Mouse (Mus musculus) midbrain, embryonic 13.5 days (tissue): ENCODE measurements around the gene Bsn. TPM values are rescaled to one million over a fixed set of nuclear protein-coding genes. Genes with fewer than 3 reads are reported as not detected.
A peak's percentile ranks its signal among the peaks of the same experiment; 100 is the strongest.
"Not testable (repeated sequence)": the region's sequence is repeated elsewhere in the genome, so short reads cannot be mapped to it uniquely, and the experiment has no call there.

Source experiments
- ATAC-seq: fragments of 200-750 bp; cut with Nextera tagmentation; 2 replicates; pipeline ENCODE4 v1.8.0; 2017; ENCODE audit warnings: mild to moderate bottlenecking, moderate TSS enrichment, moderate library complexity
- H3K27ac ChIP-seq: fragments of 300-500 bp; sonication (generic); 2 replicates; pipeline ENCODE4 v1.5.1; 2015; ENCODE audit warnings: inconsistent platforms, mild to moderate bottlenecking, moderate library complexity
- H3K27me3 ChIP-seq: fragments of 300-500 bp; sonication (generic); 2 replicates; pipeline ENCODE4 v1.6.1; 2015; ENCODE audit warnings: mild to moderate bottlenecking, inconsistent platforms
- H3K36me3 ChIP-seq: fragments of 300-500 bp; sonication (generic); 2 replicates; pipeline ENCODE4 v1.6.1; 2015; ENCODE audit warnings: mild to moderate bottlenecking, inconsistent platforms
- H3K4me1 ChIP-seq: fragments of 300-500 bp; sonication (generic); replicated peaks from 2 replicates; pipeline ENCODE4 v1.6.1; 2015; ENCODE audit warnings: inconsistent platforms
- H3K4me2 ChIP-seq: fragments of 300-500 bp; sonication (generic); replicated peaks from 2 replicates; pipeline ENCODE4 v1.6.1; 2015; ENCODE audit warnings: moderate library complexity, mild to moderate bottlenecking, inconsistent platforms
- H3K4me3 ChIP-seq: fragments of 300-500 bp; sonication (generic); replicated peaks from 2 replicates; pipeline ENCODE4 v1.5.1; 2015; ENCODE audit warnings: mild to moderate bottlenecking, inconsistent platforms
- H3K9ac ChIP-seq: fragments of 300-500 bp; sonication (generic); replicated peaks from 2 replicates; pipeline ENCODE4 v1.6.1; 2015; ENCODE audit warnings: mild to moderate bottlenecking, inconsistent platforms
- H3K9me3 ChIP-seq: fragments of 300-500 bp; sonication (generic); 2 replicates; pipeline ENCODE4 v1.6.1; 2016; ENCODE audit warnings: mild to moderate bottlenecking, inconsistent platforms
- WGBS: fragments of 180-500 bp; shearing (Covaris S2); methylation state at CpG from one replicate; pipeline ENCODE4 v1.1.7; 2015; 5-methylcytosine and 5-hydroxymethylcytosine counted together
- polyA plus RNA-seq: library from polyadenylated mRNA; unstranded; fragments of >200 nt; fragmentation: Nextera tagmentation; extraction: Ambion mirVana; gene quantifications from 2 replicates; pipeline ENCODE4 v1.2.1, GENCODE M21; 2015

Bsn gene
- polyA plus RNA-seq, 1 experiment from 2014 or later: 8.0 TPM

- no peak overlapping the region for H3K4me3 ChIP-seq
- no peaks in the 10 kb centered on the region for H3K27me3 ChIP-seq
- H3K9me3 ChIP-seq: no peaks in the 10 kb centered on the region
- H3K36me3 ChIP-seq: peaks cover 29% of the 10 kb centered on the region
- H3K9ac ChIP-seq: no peak overlapping the region
- no peak for ATAC-seq
- peaks cover 15% of the 10 kb centered on the region for H3K4me1 ChIP-seq
- no peak overlapping the region for H3K27ac ChIP-seq
- WGBS: 81% methylated on average over 11 of the region's 11 CpGs
- H3K4me2 ChIP-seq: no peak overlapping the region
Observed at GRCm38 (mm10) chr9:108217936-108218543, 27.9 kb upstream of the Bsn start.

GRCm38 (mm10) chr9:108217406-108217805, 27.2 kb upstream of the Bsn start:
- H3K4me3 ChIP-seq: no peak overlapping the region
- no peaks in the 10 kb centered on the region for H3K27me3 ChIP-seq
- H3K4me1 ChIP-seq: peaks cover 21% of the 10 kb centered on the region
- H3K36me3 ChIP-seq: peaks cover 29% of the 10 kb centered on the region
- 97% methylated on average over 3 of the region's 3 CpGs for WGBS
- no peak overlapping the region for H3K27ac ChIP-seq
- H3K9ac ChIP-seq: no peak overlapping the region
- no peak for ATAC-seq
- no peaks in the 10 kb centered on the region for H3K9me3 ChIP-seq
- no peak overlapping the region for H3K4me2 ChIP-seq

GRCm38 (mm10) chr9:108213105-108213504, 22.9 kb upstream of the Bsn start:
- Histone ChIP-seq H3K9me3 (no peaks in the 10 kb centered on the region), H3K4me3 (no peak overlapping the region), H3K4me1 (peaks cover 26% of the 10 kb centered on the region), H3K36me3 (peaks cover 46% of the 10 kb centered on the region), H3K27me3 (no peaks in the 10 kb centered on the region), H3K9ac (peak overlapping the region; percentile 52), H3K4me2 (peak overlapping the region; percentile 28), H3K27ac (peak overlapping the region; percentile 85)
- peak; percentile 89 for ATAC-seq
- WGBS: 5% methylated on average over 7 of the region's 7 CpGs

- no peaks in the 10 kb centered on the region for H3K27me3 ChIP-seq
- no peak for ATAC-seq
- H3K27ac ChIP-seq: peak overlapping the region; percentile 85
- 79% methylated on average over 2 of the region's 2 CpGs for WGBS
- H3K4me3 ChIP-seq: no peak overlapping the region
- no peak overlapping the region for H3K4me2 ChIP-seq
- H3K9ac ChIP-seq: peak overlapping the region; percentile 36; the same call in 1 of the 2 replicates
- no peaks in the 10 kb centered on the region for H3K9me3 ChIP-seq
- H3K36me3 ChIP-seq: peaks cover 46% of the 10 kb centered on the region
- H3K4me1 ChIP-seq: peaks cover 26% of the 10 kb centered on the region
Observed at GRCm38 (mm10) chr9:108212426-108212825, 22.2 kb upstream of the Bsn start.

- Histone ChIP-seq H3K4me1 (peaks cover 28% of the 10 kb centered on the region), H3K27me3 (no peaks in the 10 kb centered on the region), H3K9ac (no peak overlapping the region), H3K4me2 (no peak overlapping the region), H3K27ac (peak overlapping the region; percentile 82), H3K36me3 (peaks cover 39% of the 10 kb centered on the region), H3K9me3 (no peaks in the 10 kb centered on the region), H3K4me3 (no peak overlapping the region)
- no peak for ATAC-seq
- WGBS: 58% methylated on average over 3 of the region's 3 CpGs
Observed at GRCm38 (mm10) chr9:108205571-108205901, 15.4 kb upstream of the Bsn start.

- Histone ChIP-seq H3K9me3 (no peaks in the 10 kb centered on the region), H3K9ac (peak overlapping the region; percentile 25; the same call in 1 of the 2 replicates), H3K4me2 (0 out of 2 replicates have a peak overlapping the region, but pooled peaks have one; percentile 23), H3K27ac (peak overlapping the region; percentile 82), H3K27me3 (no peaks in the 10 kb centered on the region), H3K36me3 (peaks cover 38% of the 10 kb centered on the region), H3K4me1 (peaks cover 32% of the 10 kb centered on the region), H3K4me3 (no peak overlapping the region)
- 20% methylated on average over 8 of the region's 8 CpGs for WGBS
- peak; percentile 76 for ATAC-seq
Observed at GRCm38 (mm10) chr9:108204884-108205570, 14.8 kb upstream of the Bsn start.

GRCm38 (mm10) chr9:108203015-108203414, 12.8 kb upstream of the Bsn start:
- H3K4me2 ChIP-seq: no peak overlapping the region
- peaks cover 18% of the 10 kb centered on the region for H3K36me3 ChIP-seq
- no peak for ATAC-seq
- no peak overlapping the region for H3K4me3 ChIP-seq
- WGBS: 48% methylated on average over 13 of the region's 13 CpGs
- peaks cover 32% of the 10 kb centered on the region for H3K4me1 ChIP-seq
- no peaks in the 10 kb centered on the region for H3K9me3 ChIP-seq
- H3K9ac ChIP-seq: no peak overlapping the region
- H3K27ac ChIP-seq: no peak overlapping the region
- H3K27me3 ChIP-seq: no peaks in the 10 kb centered on the region

- no peak overlapping the region for H3K4me3 ChIP-seq
- H3K36me3 ChIP-seq: peaks cover 9% of the 10 kb centered on the region
- H3K9me3 ChIP-seq: no peaks in the 10 kb centered on the region
- no peak for ATAC-seq
- H3K9ac ChIP-seq: no peak overlapping the region
- no peak overlapping the region for H3K4me2 ChIP-seq
- H3K4me1 ChIP-seq: peaks cover 37% of the 10 kb centered on the region
- no peaks in the 10 kb centered on the region for H3K27me3 ChIP-seq
- no peak overlapping the region for H3K27ac ChIP-seq
- 95% methylated on average over 2 of the region's 2 CpGs for WGBS
Observed at GRCm38 (mm10) chr9:108202169-108202568, 12.0 kb upstream of the Bsn start.

- H3K4me1 ChIP-seq: peaks cover 43% of the 10 kb centered on the region
- H3K4me3 ChIP-seq: peak overlapping the region; percentile 20
- no peaks in the 10 kb centered on the region for H3K9me3 ChIP-seq
- peak overlapping the region; percentile 46 for H3K4me2 ChIP-seq
- 0 out of 2 replicates have a peak overlapping the region, but pooled peaks have one; percentile 34 for H3K9ac ChIP-seq
- under 1% methylated on average over 13 of the region's 13 CpGs for WGBS
- H3K27ac ChIP-seq: peak overlapping the region; percentile 54; the same call in 1 of the 2 replicates
- peak; percentile 88 for ATAC-seq
- no peaks in the 10 kb centered on the region for H3K27me3 ChIP-seq
- peaks cover under 1% of the 10 kb centered on the region for H3K36me3 ChIP-seq
Observed at GRCm38 (mm10) chr9:108201160-108201559, 11.0 kb upstream of the Bsn start.

GRCm38 (mm10) chr9:108198621-108199020, 8.4 kb upstream of the Bsn start:
- Histone ChIP-seq H3K4me3 (no peak overlapping the region), H3K9ac (0 out of 2 replicates have a peak overlapping the region, but pooled peaks have one; percentile 12), H3K4me2 (no peak overlapping the region), H3K36me3 (no peaks in the 10 kb centered on the region), H3K27ac (no peak overlapping the region), H3K4me1 (peaks cover 22% of the 10 kb centered on the region), H3K9me3 (no peaks in the 10 kb centered on the region), H3K27me3 (no peaks in the 10 kb centered on the region)
- WGBS: 40% methylated on average over 4 of the region's 4 CpGs
- no peak for ATAC-seq

- Histone ChIP-seq H3K4me3 (no peak overlapping the region), H3K27ac (no peak overlapping the region), H3K27me3 (no peaks in the 10 kb centered on the region)
Observed at GRCm38 (mm10) chr9:108196920-108197677, 6.9 kb upstream of the Bsn start.

GRCm38 (mm10) chr9:108196222-108196621, 6.0 kb upstream of the Bsn start:
- not testable (repeated sequence) for H3K9me3 ChIP-seq, H3K27me3 ChIP-seq, ATAC-seq, H3K4me2 ChIP-seq, H3K36me3 ChIP-seq, H3K27ac ChIP-seq, H3K4me3 ChIP-seq, H3K9ac ChIP-seq
- 67% methylated on average over 6 of the region's 6 CpGs for WGBS
- H3K4me1 ChIP-seq: peaks cover 21% of the 10 kb centered on the region

More at GRCm38 (mm10) chr9:108196920-108197677, 6.9 kb upstream of the Bsn start:
- no peak for ATAC-seq
- Histone ChIP-seq H3K36me3 (no peaks in the 10 kb centered on the region), H3K9me3 (no peaks in the 10 kb centered on the region), H3K4me1 (peaks cover 21% of the 10 kb centered on the region), H3K9ac (no peak overlapping the region), H3K4me2 (peak overlapping the region; percentile 34)
- WGBS: 27% methylated on average over 24 of the region's 24 CpGs
